Mouse (Mus musculus) intestine, embryonic 14.5 days (tissue): ENCODE measurements around the gene Fkbp10. TPM values are rescaled to one million over a fixed set of nuclear protein-coding genes. Genes with fewer than 3 reads are reported as not detected.
A peak's percentile ranks its signal among the peaks of the same experiment; 100 is the strongest.

Experiments
- ATAC-seq: fragments of 200-750 bp; cut with Nextera tagmentation; replicated peaks from 2 replicates; pipeline ENCODE4 v1.8.0; 2017; ENCODE audit warnings: low read depth, moderate number of reproducible peaks, moderate TSS enrichment, moderate library complexity; ENCODE audit not compliant: low FRiP score, low TSS enrichment
- DNase-seq: peaks from one replicate; pipeline ENCODE4 v3.0.0-alpha.2; 2018; ENCODE audit warnings: low spot score
- H3K27ac ChIP-seq: fragments of 300-500 bp; sonication (generic); 2 replicates; pipeline ENCODE4 v1.5.1; 2014; ENCODE audit warnings: low read depth, mild to moderate bottlenecking, control low read depth
- H3K27me3 ChIP-seq: fragments of 300-500 bp; sonication (generic); replicated peaks from 2 replicates; pipeline ENCODE4 v1.6.1; 2014; ENCODE audit warnings: low read length, control low read depth; ENCODE audit not compliant: control insufficient read depth, insufficient read depth
- H3K36me3 ChIP-seq: fragments of 300-500 bp; sonication (generic); 2 replicates; pipeline ENCODE4 v1.6.1; 2014; ENCODE audit warnings: low read length, control low read depth; ENCODE audit not compliant: control insufficient read depth, insufficient read depth
- H3K4me1 ChIP-seq: fragments of 300-500 bp; sonication (generic); replicated peaks from 2 replicates; pipeline ENCODE4 v1.6.1; 2014; ENCODE audit warnings: low read length, control low read depth, mixed read lengths; ENCODE audit not compliant: control insufficient read depth, insufficient read depth
- H3K4me2 ChIP-seq: fragments of 300-500 bp; sonication (generic); 2 replicates; pipeline ENCODE4 v1.6.1; 2014; ENCODE audit warnings: low read length
- H3K4me3 ChIP-seq: fragments of 300-500 bp; sonication (generic); 2 replicates; pipeline ENCODE4 v1.5.1; 2014; ENCODE audit warnings: low read depth, low read length, control low read depth, mixed read lengths
- H3K9ac ChIP-seq: fragments of 300-500 bp; sonication (generic); 2 replicates; pipeline ENCODE4 v1.6.1; 2014; ENCODE audit warnings: mild to moderate bottlenecking, low read length
- H3K9me3 ChIP-seq: fragments of 300-500 bp; sonication (generic); 2 replicates; pipeline ENCODE4 v1.6.1; 2016; ENCODE audit warnings: low read length, control low read depth; ENCODE audit not compliant: control insufficient read depth
- WGBS: fragments of 180-500 bp; shearing (Covaris S2); extraction: QIAGEN DNeasy Blood & Tissue Kit; methylation state at CpG from one replicate; pipeline ENCODE4 v1.1.7; 2014; 5-methylcytosine and 5-hydroxymethylcytosine counted together
- polyA plus RNA-seq: library from polyadenylated mRNA; unstranded; fragments of >200 nt; fragmentation: Nextera tagmentation; extraction: Ambion mirVana; gene quantifications from 2 replicates; pipeline ENCODE4 v1.2.1, GENCODE M21; 2014

The Fkbp10 gene
- polyA plus RNA-seq, 1 experiment from 2014 or later: 86.2 TPM

GRCm38 (mm10) chr11:100389931-100390445 lies 25.5 kb upstream of the Fkbp10 start:
- no peak for DNase-seq
- H3K27ac ChIP-seq: 0 out of 2 replicates have a peak overlapping the region, but pooled peaks have one; percentile 19
- 37% methylated on average over 8 of the region's 8 CpGs for WGBS
- H3K4me3 ChIP-seq: no peak overlapping the region
- no peaks in the 10 kb centered on the region for H3K9me3 ChIP-seq
- no peak for ATAC-seq
- H3K4me2 ChIP-seq: no peak overlapping the region
- peaks cover 13% of the 10 kb centered on the region for H3K36me3 ChIP-seq
- H3K4me1 ChIP-seq: peaks cover 59% of the 10 kb centered on the region
- no peak overlapping the region for H3K9ac ChIP-seq
- no peaks in the 10 kb centered on the region for H3K27me3 ChIP-seq

DNA sequence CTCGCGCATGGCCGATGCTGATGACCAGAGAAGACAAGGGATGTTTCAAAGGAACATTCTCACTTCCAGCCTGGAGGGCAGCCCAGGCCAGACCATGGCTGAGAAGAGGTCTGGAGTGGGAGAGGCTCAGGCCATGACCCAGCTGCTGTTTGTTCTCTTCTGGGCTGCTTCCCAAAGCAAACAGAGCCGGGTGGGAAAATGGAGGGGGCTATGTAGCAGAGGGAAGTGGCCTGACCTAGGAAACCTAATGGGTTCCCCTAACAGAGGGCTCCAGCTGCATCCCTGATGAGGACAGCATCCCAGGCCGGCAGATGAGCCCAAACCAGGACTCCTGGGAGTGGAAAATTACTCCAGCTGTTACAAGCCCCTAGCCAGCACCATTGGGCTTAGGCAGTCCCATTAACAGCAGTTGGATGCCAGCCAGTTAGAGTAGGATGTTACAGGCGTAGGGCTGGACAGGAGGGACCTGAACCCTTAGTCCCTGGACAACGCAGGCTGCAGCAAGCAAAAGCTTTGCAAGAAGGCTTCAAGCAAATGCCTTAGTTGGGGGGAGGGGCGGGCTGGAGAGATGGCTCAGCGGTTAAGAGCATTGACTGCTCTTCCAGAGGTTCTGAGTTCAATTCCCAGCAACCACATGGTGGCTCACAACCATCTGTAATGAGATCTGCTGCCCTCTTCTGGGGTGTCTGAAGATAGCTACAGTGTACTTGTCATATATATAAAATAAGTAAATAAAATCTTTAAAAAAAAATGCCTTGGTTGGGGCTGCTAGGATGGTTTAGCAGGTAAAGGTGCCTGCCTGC lies 24.2 kb upstream of the Fkbp10 start:
- Histone ChIP-seq H3K36me3 (no peaks in the 10 kb centered on the region), H3K27me3 (no peaks in the 10 kb centered on the region), H3K4me3 (no peak overlapping the region), H3K9ac (no peak overlapping the region), H3K9me3 (no peaks in the 10 kb centered on the region), H3K27ac (peak overlapping the region; percentile 19; the same call in 1 of the 2 replicates), H3K4me2 (no peak overlapping the region), H3K4me1 (peaks cover 69% of the 10 kb centered on the region)
- no peak for ATAC-seq
- WGBS: 42% methylated on average over 9 of the region's 9 CpGs
- DNase-seq: no peak

DNA sequence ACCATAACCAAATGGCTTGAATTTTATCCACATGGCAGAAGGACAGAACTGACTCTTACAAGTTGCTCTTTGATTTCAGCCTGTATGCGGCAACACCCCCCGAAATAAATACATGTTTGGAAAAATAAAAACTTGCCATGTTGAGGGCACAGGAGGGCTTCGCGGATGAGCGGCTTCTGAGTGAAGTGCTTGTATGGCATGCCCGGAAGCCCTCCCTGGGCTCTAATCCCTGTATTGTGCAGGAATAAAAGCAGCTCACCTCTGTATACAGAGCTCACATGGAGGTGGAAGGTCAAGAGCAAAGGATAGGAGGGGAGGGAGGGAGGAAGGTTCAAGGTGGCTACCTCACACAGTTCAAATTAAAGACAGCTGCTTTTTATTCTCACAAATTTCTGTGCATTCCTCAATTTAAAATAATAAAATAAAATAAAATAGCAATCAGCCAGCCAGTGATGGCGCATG lies 23.6 kb upstream of the Fkbp10 start:
- no peaks in the 10 kb centered on the region for H3K36me3 ChIP-seq
- H3K27ac ChIP-seq: no peak overlapping the region
- no peaks in the 10 kb centered on the region for H3K27me3 ChIP-seq
- DNase-seq (no peak), ATAC-seq (no peak)
- H3K4me1 ChIP-seq: peaks cover 70% of the 10 kb centered on the region
- no peak overlapping the region for H3K9ac ChIP-seq
- 94% methylated on average over 7 of the region's 7 CpGs for WGBS
- no peaks in the 10 kb centered on the region for H3K9me3 ChIP-seq
- H3K4me2 ChIP-seq: no peak overlapping the region
- no peak overlapping the region for H3K4me3 ChIP-seq

GRCm38 (mm10) chr11:100392958-100393357 lies 22.5 kb upstream of the Fkbp10 start:
- DNase-seq (no peak), ATAC-seq (no peak)
- H3K36me3 ChIP-seq: no peaks in the 10 kb centered on the region
- peaks cover 59% of the 10 kb centered on the region for H3K4me1 ChIP-seq
- H3K4me2 ChIP-seq: no peak overlapping the region
- no peak overlapping the region for H3K9ac ChIP-seq
- no peaks in the 10 kb centered on the region for H3K27me3 ChIP-seq
- WGBS: 83% methylated on average over 5 of the region's 5 CpGs
- H3K9me3 ChIP-seq: no peaks in the 10 kb centered on the region
- no peak overlapping the region for H3K27ac ChIP-seq
- H3K4me3 ChIP-seq: no peak overlapping the region

GRCm38 (mm10) chr11:100393733-100394132 lies 21.8 kb upstream of the Fkbp10 start:
- H3K27me3 ChIP-seq: no peaks in the 10 kb centered on the region
- peaks cover 51% of the 10 kb centered on the region for H3K4me1 ChIP-seq
- H3K36me3 ChIP-seq: no peaks in the 10 kb centered on the region
- ATAC-seq: no peak
- H3K9ac ChIP-seq: no peak overlapping the region
- no peak overlapping the region for H3K27ac ChIP-seq
- DNase-seq: no peak
- no peak overlapping the region for H3K4me2 ChIP-seq
- WGBS: 63% methylated on average over 7 of the region's 7 CpGs
- no peaks in the 10 kb centered on the region for H3K9me3 ChIP-seq
- no peak overlapping the region for H3K4me3 ChIP-seq

- Histone ChIP-seq H3K9me3 (no peaks in the 10 kb centered on the region), H3K4me1 (peaks cover 50% of the 10 kb centered on the region), H3K36me3 (no peaks in the 10 kb centered on the region), H3K27ac (peak overlapping the region; percentile 51; the same call in 1 of the 2 replicates), H3K9ac (no peak overlapping the region), H3K4me2 (peak overlapping the region; percentile 81), H3K4me3 (no peak overlapping the region), H3K27me3 (no peaks in the 10 kb centered on the region)
- ATAC-seq (no peak), DNase-seq (no peak)
- 48% methylated on average over 5 of the region's 5 CpGs for WGBS
Observed at GRCm38 (mm10) chr11:100394353-100395074, 21.0 kb upstream of the Fkbp10 start.

DNA sequence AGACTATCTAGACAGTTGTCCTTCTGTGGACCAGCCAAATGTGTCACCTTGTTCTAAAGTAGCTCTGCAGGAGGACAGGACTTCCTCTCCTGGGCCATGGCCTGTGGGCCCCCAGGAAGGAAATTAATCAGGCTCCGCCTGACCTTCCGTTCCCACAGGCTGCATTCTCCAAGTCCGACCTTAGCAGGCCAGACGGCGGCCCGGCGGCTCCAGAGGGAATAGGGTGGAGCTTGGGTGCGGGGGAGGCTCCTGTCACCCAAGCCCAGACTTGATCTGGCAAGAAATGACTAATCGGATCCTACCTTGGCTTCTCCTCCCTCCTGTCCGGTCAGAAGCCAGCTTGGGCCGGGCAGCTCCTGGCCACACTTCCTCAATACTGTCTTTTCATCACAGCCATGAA lies 20.3 kb upstream of the Fkbp10 start:
- H3K4me2 ChIP-seq: peak overlapping the region; percentile 81
- no peak; the same call in 1 of the 2 replicates for ATAC-seq
- H3K9ac ChIP-seq: no peak overlapping the region
- H3K4me3 ChIP-seq: peak overlapping the region; percentile 78
- H3K36me3 ChIP-seq: no peaks in the 10 kb centered on the region
- H3K4me1 ChIP-seq: peaks cover 44% of the 10 kb centered on the region
- DNase-seq: no peak
- no peaks in the 10 kb centered on the region for H3K27me3 ChIP-seq
- WGBS: 25% methylated on average over 11 of the region's 11 CpGs
- no peaks in the 10 kb centered on the region for H3K9me3 ChIP-seq
- H3K27ac ChIP-seq: peak overlapping the region; percentile 88

- peak overlapping the region; percentile 81 for H3K4me2 ChIP-seq
- peak overlapping the region; percentile 80 for H3K9ac ChIP-seq
- no peak for DNase-seq
- H3K4me3 ChIP-seq: peak overlapping the region; percentile 78
- peaks cover 35% of the 10 kb centered on the region for H3K4me1 ChIP-seq
- H3K27me3 ChIP-seq: no peaks in the 10 kb centered on the region
- ATAC-seq: 0 out of 2 replicates have a peak, but pooled peaks have one; percentile 10
- no peaks in the 10 kb centered on the region for H3K36me3 ChIP-seq
- H3K27ac ChIP-seq: peak overlapping the region; percentile 88
- WGBS: 17% methylated on average over 17 of the region's 17 CpGs
- H3K9me3 ChIP-seq: no peaks in the 10 kb centered on the region
Observed at GRCm38 (mm10) chr11:100395861-100396631, 19.5 kb upstream of the Fkbp10 start.
